Mouse (Mus musculus) R1 (cell line): Measurements from ENCODE around the gene Nectin1.

Source experiments
- DNase-seq: peaks from one replicate; pipeline ENCODE4 v3.0.0-alpha.2; 2018; ENCODE audit warnings: low read depth, low spot score

Nectin1 gene

GRCm38 (mm10) chr9:43741277-43741676, 2.5 kb upstream of the Nectin1 start:
- DNase-seq, result no peak

GRCm38 (mm10) chr9:43742066-43742465, 1.7 kb upstream of the Nectin1 start:
- DNase-seq, result no peak

GRCm38 (mm10) chr9:43742902-43743646, 710 bp upstream of the Nectin1 start:
- DNase-seq, result peak; percentile 87

- DNase-seq, result peak; percentile 40
These were observed 576 bp downstream of the Nectin1 start for GRCm38 (mm10) chr9:43744138-43744981.

GRCm38 (mm10) chr9:43745051-43745792, 1.4 kb downstream of the Nectin1 start:
- DNase-seq, result peak; percentile 42

- DNase-seq, result no peak
These were observed 2.3 kb downstream of the Nectin1 start for GRCm38 (mm10) chr9:43745951-43746703.

- DNase-seq, result no peak
These were observed 3.9 kb downstream of the Nectin1 start for GRCm38 (mm10) chr9:43747710-43748109.

- DNase-seq, result no peak
These were observed 4.7 kb downstream of the Nectin1 start for GRCm38 (mm10) chr9:43748519-43748918.

GRCm38 (mm10) chr9:43750053-43750452, 6.3 kb downstream of the Nectin1 start:
- DNase-seq, result no peak

GRCm38 (mm10) chr9:43751111-43751510, 7.3 kb downstream of the Nectin1 start:
- no peak for DNase-seq

GRCm38 (mm10) chr9:43753481-43753880, 9.7 kb downstream of the Nectin1 start:
- no peak for DNase-seq

- no peak for DNase-seq
These were observed 10.3 kb downstream of the Nectin1 start for GRCm38 (mm10) chr9:43754083-43754482.

- no peak for DNase-seq
These were observed 11.0 kb downstream of the Nectin1 start for GRCm38 (mm10) chr9:43754768-43755197.

- no peak for DNase-seq
These were observed 11.7 kb downstream of the Nectin1 start for GRCm38 (mm10) chr9:43755464-43755863.

- no peak for DNase-seq
These were observed 12.1 kb downstream of the Nectin1 start for GRCm38 (mm10) chr9:43755928-43756327.

GRCm38 (mm10) chr9:43757225-43757624, 13.4 kb downstream of the Nectin1 start:
- no peak for DNase-seq

- no peak for DNase-seq
These were observed 14.5 kb downstream of the Nectin1 start for GRCm38 (mm10) chr9:43757972-43758965.

GRCm38 (mm10) chr9:43760078-43760477, 16.3 kb downstream of the Nectin1 start:
- no peak for DNase-seq

GRCm38 (mm10) chr9:43761181-43761820, 17.5 kb downstream of the Nectin1 start:
- DNase-seq, result peak; percentile 88

GRCm38 (mm10) chr9:43761941-43762340, 18.2 kb downstream of the Nectin1 start:
- DNase-seq, result no peak
